Mouse (Mus musculus) cerebellum, adult 11 months (tissue): ENCODE data around the gene Manbal.
A peak's percentile ranks its signal among the peaks of the same experiment; 100 is the strongest.

ENCODE experiments used
- DNase-seq: peaks from one replicate; pipeline ENCODE4 v3.0.0; 2022

Gene Manbal

DNA sequence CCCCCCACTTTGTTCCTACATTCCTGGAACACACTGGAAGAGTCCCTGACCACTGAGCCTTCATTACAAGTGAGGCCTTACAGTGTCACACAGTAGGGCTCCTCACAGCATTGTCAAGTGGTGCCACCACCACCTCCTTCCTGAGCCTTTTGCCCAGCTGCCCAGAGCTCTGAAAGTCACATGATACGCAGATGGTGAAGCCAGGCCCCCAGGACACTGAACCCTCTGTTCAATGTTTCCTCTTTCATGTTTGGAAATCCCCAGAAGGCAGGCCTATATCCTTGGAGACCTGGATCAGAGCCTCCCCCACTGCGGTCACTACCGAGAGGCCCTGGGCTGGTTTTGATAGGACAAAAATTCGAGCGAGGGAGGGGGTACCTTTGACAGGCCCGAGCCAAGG lies 49.8 kb downstream of the Manbal start:
- no peak for DNase-seq

DNA sequence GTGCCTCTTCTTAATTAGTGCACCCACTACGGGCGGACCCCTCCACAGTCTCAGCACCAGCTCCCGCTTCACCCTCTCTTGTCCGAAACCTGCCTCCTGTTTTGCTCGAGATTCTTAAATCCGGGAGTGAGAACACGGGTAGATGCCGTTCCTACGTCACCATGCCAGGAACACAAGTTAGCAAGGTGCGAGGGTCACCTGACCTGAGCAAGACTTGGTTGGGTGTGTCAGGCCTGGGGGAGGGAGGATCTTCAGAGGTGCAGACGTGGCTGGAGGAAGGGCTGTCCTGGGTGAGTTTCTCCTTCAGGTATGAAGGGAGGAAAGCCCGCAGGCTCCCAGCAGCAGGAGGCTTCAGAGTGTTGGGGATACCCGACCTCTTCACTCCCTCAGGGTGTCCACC lies 50.8 kb downstream of the Manbal start, which contains the start of gene Src:
Gene Src (plus strand): TSS at position 239 of the 400 bp plus-strand sequence.
- no peak for DNase-seq

DNA sequence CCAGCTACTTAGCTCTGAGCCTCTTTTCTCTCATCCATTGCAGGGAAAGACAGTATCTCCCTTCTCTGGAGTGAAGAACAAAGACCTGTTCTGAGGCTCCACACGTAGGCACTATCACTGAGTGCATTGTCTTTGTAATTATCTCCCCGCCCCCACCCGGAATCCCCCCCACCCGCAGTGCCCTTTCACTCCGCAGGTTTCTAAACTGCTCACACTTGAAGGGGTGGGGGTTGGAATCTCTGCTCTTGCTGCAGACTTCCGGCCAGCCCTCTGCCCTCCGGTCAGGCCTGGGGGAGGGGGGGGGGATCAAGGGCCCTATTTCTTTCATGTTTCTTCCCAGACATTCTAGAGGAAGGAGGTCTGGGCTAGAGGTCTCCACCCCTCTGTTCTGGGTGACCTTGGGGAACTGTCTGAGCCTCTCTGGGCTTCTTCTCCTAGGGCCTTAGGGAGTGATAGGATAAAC lies 51.2 kb downstream of the Manbal start:
- no peak for DNase-seq

- no peak for DNase-seq
These were observed 52.1 kb downstream of the Manbal start for GRCm38 (mm10) chr2:157419506-157419905.

- no peak for DNase-seq
These were observed 53.0 kb downstream of the Manbal start for GRCm38 (mm10) chr2:157420404-157420803.

DNA sequence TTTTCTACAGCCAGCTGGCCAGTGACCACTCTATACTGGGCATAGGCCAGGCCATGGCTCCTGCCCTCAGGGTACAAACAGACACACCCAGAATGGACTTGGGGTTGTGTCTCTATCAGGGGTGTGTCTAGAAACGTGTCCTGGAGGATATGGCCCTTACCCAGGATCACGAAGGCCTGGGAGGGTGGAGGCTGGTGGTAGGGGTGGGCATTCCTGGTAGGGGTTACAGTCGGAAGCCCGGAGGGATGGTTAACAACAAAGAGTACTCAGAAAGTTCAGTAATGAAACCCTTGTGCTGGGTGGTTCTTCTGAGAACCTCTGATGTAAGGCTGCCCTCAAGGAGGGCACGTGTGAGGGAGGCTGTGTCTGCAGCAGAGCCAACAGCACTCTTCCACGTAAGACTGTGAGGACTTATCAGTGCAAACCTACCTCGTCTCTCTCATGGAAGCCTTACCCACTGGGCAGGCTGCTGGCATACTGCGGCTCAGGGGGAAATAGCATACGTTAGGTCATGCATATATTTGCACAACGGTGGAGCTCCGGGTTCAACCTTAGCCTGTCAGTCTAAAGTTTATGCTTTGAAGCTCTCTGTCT lies 54.8 kb downstream of the Manbal start:
- no peak for DNase-seq

- DNase-seq = no peak
These were observed 55.7 kb downstream of the Manbal start for GRCm38 (mm10) chr2:157422854-157423705.

DNA sequence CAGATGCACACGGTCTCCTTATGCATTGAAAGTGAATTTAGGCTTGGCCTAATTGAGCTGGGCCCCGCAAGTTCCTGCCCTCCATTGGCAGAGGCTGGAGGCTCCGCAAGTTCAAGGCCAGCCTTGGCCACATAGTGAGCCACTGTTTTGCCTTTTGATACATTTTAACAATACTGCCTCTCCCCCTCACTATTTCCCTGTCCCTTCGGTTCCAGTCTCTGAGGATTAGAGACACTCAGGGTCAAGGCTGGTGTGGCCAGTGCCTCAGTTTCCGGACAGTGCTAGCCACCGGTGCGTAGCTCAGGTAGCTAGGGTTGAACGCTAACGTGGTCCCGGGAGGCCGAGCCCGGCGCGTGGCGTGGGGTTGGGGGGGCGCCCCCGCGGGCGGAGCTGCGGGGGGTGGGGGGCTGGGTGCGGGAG lies 56.3 kb downstream of the Manbal start:
- DNase-seq = no peak

DNA sequence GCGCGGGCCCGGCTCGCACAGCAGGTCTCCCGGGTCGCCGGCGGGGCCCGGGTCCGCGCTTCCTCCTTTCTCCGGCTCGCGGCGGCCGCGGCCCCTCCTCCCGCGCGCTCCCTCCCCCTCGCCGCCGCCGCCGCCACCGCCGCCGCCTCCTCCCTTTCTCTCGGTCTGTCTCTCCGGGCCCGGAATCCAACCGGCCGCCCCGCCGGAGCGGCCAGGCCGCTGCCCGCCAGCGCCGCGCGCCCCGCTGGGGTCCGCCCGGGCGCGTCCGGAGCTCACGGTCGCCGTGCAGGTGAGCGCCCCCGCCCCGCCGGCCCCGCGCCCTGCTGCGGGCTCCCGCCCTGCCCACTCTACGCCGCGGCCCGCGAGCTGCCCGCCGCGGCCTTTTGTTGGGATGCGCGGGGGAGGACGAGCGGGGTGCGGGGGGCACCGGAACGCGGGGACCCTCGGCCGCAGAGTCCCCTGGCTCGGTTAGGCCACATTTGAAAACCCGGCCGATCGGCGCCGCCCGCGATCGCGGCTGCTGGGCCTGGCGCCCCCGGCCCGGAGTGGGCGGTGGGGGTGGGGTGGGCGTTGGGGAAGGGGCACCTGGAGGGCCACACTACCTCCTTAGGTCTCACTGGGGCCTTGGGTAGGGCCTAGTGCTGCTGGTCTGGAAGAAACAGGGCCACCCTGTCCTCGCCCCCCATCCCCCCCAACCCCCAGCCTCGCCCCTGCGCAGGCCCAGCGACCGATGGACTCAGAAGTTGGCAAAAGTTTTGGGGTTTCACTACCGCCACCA lies 56.9 kb downstream of the Manbal start:
- peak; percentile 52 for DNase-seq

DNA sequence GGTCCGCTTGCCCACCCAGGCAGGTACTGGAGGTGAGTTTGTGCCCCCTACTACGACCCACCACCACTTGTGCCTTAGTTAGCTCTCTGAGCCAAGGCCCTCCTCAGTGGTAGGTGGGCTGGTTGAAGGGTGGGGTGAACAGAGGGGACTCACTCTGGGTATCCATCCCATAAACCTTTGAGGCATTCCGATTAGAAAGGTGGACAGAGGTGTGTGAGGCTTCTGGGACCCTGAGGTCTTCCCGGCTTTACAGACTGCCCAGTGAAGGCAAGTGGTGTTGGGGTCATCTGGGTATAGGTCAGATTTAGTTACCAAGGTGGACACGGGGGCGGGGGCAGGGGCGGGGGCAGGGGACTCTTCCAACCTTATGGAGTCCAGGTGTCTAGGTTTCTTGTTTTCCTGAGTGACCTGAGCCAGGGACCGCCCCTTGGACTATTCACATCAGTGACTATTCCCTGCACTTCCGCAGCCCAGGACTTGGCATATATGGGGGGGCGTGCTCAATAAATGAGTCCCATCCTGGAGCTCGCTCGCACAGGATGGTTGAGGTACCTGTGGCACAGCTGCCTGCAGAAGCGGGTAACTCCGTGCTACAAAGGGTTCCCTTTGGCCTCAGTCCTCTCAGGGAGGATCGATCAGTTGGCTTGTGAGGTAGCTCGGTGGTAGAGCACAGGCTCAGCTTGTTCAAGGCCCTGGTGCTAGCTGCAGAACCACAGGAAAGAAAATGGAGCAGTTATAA lies 57.7 kb downstream of the Manbal start:
- no peak for DNase-seq

DNA sequence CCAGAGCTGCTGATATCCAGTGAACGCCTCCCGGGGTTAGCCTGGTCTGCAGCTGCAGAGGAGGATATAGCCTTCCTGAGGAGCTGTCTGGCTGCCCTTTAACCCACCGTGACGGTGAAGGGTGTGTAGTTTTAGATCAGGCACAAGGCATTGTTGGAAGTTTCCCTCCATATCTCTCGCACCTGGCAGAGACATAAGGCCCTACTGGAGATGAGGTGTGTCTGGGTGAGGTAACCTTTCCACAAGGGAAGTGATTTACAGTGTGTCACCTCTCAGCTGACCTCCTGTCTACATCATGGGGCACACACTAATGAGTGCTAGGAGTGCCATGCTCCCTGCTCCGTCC lies 58.2 kb downstream of the Manbal start:
- DNase-seq = no peak

DNA sequence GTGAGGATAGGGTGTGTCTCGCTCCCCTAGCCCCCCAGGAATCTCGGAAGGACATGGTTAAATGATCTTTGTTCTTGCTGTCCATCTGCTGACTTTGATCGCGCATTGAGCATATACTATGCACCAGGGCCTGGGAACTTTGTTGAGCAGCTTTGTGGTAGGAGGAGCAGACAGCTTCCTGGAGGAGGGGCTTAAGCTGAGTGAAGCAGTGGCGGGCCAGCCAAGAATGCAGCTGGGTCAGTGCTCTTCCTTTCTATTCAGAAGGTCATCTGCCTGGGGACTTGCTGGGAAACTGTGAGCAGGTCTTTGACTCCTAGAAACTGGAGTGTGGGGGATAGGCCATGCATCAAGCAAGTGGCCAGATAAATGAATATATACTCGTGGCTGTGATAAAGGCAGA lies 58.8 kb downstream of the Manbal start:
- DNase-seq = no peak

- DNase-seq = no peak
These were observed 59.8 kb downstream of the Manbal start for GRCm38 (mm10) chr2:157427164-157427563.

DNA sequence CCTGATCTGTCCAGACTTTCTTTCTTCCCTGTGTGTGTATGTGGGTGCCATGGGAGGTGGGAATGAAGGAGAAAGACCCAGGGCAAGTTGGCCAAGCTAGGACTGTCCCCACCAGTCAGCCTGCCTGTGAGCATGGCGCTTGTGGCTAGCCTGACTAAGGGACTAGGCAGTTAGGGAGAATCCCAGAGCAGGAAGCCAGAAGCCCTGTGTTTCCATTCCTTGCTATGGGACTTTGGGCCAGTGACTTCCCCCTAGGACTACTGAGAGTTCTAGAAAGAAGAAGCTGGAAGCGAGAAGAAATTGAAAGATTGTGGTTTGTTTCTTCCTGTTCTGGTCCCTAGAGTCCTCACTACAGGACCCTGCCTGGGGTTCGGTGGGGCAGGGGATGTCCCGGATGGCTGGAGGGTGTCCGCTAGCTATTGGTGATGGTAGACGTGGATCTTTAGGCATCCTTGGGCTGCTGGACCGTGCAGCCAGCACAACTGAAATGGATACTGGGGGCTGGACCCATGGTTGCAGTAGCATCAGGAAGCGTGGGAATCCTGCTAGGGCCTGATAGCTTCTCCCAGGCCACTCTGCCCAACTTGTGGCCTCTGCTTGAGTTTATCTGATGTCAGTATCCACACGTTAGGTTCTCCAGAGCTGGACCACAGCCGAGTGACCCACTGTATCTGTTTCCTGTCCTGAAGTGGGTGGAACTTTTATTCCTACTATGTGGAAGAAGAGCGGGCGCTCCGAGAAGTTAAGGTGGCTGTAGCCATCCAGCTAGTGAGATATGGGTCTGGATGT lies 61.2 kb downstream of the Manbal start:
- DNase-seq = no peak

- no peak for DNase-seq
These were observed 62.3 kb downstream of the Manbal start for GRCm38 (mm10) chr2:157429735-157430134.

DNA sequence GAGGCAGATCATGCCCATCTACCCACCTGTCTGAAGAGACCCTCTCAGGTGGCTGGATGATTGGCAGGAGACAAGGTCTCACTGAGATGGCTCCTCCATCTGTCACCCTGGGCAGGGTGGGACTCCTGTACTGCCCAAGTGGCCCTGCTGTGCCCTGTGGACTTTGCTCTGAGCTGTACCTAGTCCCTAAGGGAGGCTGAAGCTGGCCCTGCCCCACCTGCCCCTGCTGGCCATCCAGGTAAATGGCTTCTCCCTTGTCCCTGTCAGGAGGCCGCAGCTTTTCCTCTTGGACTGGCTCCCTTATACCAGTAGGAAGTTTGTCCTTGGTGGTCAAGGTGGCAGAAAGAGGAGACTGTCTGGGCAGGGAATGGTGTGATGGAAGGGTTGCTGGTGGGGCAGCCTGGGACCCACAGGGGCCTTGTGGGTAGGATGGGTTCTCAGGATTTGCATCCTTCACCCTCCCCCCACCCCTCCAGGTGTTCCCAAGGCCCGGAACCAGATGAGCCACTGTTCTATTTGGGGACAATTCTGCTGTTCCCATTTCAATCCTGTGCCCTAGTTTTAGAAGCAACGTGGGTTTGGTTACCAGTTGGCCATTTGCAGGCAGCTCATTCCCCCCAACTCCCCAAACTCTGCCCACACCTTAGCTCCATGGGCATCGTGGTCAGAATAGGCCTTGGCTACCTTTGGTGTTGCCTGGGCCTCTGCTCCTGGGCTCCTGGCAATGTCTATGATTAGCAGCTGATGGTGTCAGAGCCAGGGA lies 63.5 kb downstream of the Manbal start:
- no peak for DNase-seq

GRCm38 (mm10) chr2:157431912-157432311 lies 64.5 kb downstream of the Manbal start:
- DNase-seq = no peak

DNA sequence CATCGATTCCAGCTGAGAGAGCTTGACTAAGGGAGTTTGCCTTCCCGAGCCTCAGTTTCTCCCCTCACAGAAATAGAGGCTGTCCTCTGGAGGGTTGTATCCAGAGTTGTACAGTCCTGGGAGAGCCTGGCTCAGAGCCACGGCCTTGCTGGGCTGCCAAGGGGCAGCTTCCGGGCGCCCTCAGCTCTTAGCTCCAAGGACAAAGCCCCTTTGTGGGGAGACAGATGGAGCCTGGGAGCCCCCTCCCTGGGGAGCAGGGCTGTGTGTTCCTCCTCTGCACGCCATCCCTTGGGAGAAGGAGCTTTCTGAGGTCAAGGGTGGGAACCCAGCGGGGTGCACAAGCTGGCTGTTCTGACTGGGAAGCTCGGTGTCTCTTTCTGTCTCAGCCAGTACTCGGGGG lies 65.1 kb downstream of the Manbal start:
- DNase-seq = no peak

DNA sequence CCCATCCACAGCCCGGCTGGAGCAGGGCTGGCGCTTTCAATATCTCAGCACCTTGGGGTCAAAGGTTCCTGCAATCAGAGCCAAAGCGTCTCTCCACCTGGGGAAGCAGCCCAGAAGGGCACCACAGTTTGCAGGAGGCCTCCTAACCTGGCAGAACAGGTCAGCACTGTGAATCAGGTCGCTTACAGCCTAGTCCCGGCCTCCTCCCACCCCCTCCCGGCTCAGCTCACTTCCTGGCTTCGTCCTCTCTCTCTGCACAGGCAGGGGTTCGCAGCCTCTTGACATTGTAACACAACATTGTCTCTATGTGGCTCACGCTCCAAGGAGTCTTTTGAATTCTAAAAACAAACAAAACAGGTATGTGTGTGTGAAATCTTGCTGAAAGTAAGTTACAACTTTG lies 66.6 kb downstream of the Manbal start:
- DNase-seq = no peak

DNA sequence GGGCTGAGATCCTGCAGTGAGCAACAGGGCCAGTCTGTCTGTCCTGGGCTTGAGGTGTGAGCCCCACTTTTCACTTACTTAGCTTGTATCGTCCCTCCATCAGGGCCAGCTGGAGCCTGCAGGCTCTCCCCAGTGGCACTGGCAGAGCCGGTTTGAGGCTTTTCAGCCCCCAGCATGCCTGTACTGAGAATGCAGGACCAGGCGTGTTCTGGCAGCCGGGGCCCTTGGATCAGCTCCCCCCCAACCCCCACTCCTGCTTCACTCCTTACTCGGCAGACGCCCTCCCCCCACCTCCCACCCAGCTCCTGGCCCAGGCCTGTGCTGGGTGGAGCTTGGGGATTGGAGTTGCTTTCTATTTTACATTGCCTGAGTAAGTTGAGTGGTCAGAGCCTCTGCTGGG lies 67.1 kb downstream of the Manbal start:
- DNase-seq = no peak

- no peak for DNase-seq
These were observed 69.1 kb downstream of the Manbal start for GRCm38 (mm10) chr2:157436496-157436895.
